Mouse (Mus musculus) 3134 (cell line): ENCODE data around the gene Ercc5.

Experiments
- DNase-seq: peaks from one replicate; pipeline ENCODE4 v3.0.0-alpha.2; 2011; ENCODE audit warnings: low spot score; ENCODE audit not compliant: insufficient read length; ENCODE audit errors: extremely low read depth

Ercc5 gene

GRCm38 (mm10) chr1:44172656-44173055, 25.1 kb downstream of the Ercc5 start:
- no peak for DNase-seq

- DNase-seq = no peak
Measured at GRCm38 (mm10) chr1:44173903-44174302, 26.4 kb downstream of the Ercc5 start.

- no peak for DNase-seq
Measured at GRCm38 (mm10) chr1:44178086-44178485, 30.5 kb downstream of the Ercc5 start.

GRCm38 (mm10) chr1:44186396-44186795, 38.9 kb downstream of the Ercc5 start:
- DNase-seq = no peak

GRCm38 (mm10) chr1:44198273-44199171, 51.0 kb downstream of the Ercc5 start:
- peak; percentile 19 for DNase-seq

- DNase-seq = no peak
Measured at GRCm38 (mm10) chr1:44202876-44203275, 55.3 kb downstream of the Ercc5 start.

GRCm38 (mm10) chr1:44214443-44214842, 66.9 kb downstream of the Ercc5 start:
- no peak for DNase-seq

GRCm38 (mm10) chr1:44216352-44217116, 69.0 kb downstream of the Ercc5 start:
- no peak for DNase-seq

GRCm38 (mm10) chr1:44217118-44217517, 69.6 kb downstream of the Ercc5 start:
- no peak for DNase-seq

GRCm38 (mm10) chr1:44218876-44219275, 71.3 kb downstream of the Ercc5 start, which contains the start of gene Mettl21e:
Gene Mettl21e, minus strand, starts transcription at chr1:44218961.
- no peak for DNase-seq

GRCm38 (mm10) chr1:44229044-44229443, 81.5 kb downstream of the Ercc5 start:
- DNase-seq = no peak
